Mouse (Mus musculus): ENCODE results near the gene Nphp4. TPM values are rescaled to one million over a fixed set of nuclear protein-coding genes. Genes with fewer than 3 reads are reported as not detected.
A peak's percentile ranks its signal among the peaks of the same experiment; 100 is the strongest.
"Not testable (repeated sequence)": the region's sequence is repeated elsewhere in the genome, so short reads cannot be mapped to it uniquely, and the experiment has no call there.

Gene Nphp4
- polyA plus RNA-seq, 1 experiment from 2014 or later = 1.7 TPM

GRCm38 (mm10) chr4:152546481-152546880 lies 70.0 kb downstream of the Nphp4 start:
- WGBS = 59% methylated on average over 8 of the region's 8 CpGs
- Histone ChIP-seq H3K4me3 (ENCODE audit: low read length) (no peak overlapping the region), H3K9ac (ENCODE audit: low read depth, low read length) (no peak overlapping the region), H3K9me3 (ENCODE audit: control insufficient read depth, low read length) (no peaks in the 10 kb centered on the region), H3K27me3 (replicated peaks; ENCODE audit: control insufficient read depth, insufficient read depth, low read length) (no peaks in the 10 kb centered on the region), H3K4me1 (ENCODE audit: control insufficient read depth, insufficient read depth, low read length) (peaks cover 4% of the 10 kb centered on the region; the same call in 1 of the 2 replicates), H3K36me3 (ENCODE audit: control insufficient read depth, insufficient read depth, low read length) (no peaks in the 10 kb centered on the region), H3K4me2 (ENCODE audit: low read depth, low read length) (no peak overlapping the region), H3K27ac (ENCODE audit: low read length) (no peak overlapping the region)
- ATAC-seq = 0 out of 2 replicates have a peak, but pooled peaks have one; percentile 14

GRCm38 (mm10) chr4:152547886-152548663 lies 71.6 kb downstream of the Nphp4 start:
- Histone ChIP-seq H3K4me2 (ENCODE audit: low read depth, low read length) (no peak overlapping the region), H3K27me3 (replicated peaks; ENCODE audit: control insufficient read depth, insufficient read depth, low read length) (no peaks in the 10 kb centered on the region), H3K4me3 (ENCODE audit: low read length) (no peak overlapping the region), H3K9ac (ENCODE audit: low read depth, low read length) (no peak overlapping the region), H3K27ac (ENCODE audit: low read length) (no peak overlapping the region), H3K4me1 (ENCODE audit: control insufficient read depth, insufficient read depth, low read length) (peaks cover 4% of the 10 kb centered on the region; the same call in 1 of the 2 replicates), H3K9me3 (ENCODE audit: control insufficient read depth, low read length) (no peaks in the 10 kb centered on the region), H3K36me3 (ENCODE audit: control insufficient read depth, insufficient read depth, low read length) (no peaks in the 10 kb centered on the region)
- ATAC-seq = peak; percentile 32; the same call in 1 of the 2 replicates
- whole genome bisulfite sequencing = 46% methylated on average over 37 of the region's 37 CpGs

- Histone ChIP-seq H3K36me3 (ENCODE audit: control insufficient read depth, insufficient read depth, low read length) (no peaks in the 10 kb centered on the region), H3K9me3 (ENCODE audit: control insufficient read depth, low read length) (no peaks in the 10 kb centered on the region), H3K9ac (ENCODE audit: low read depth, low read length) (no peak overlapping the region), H3K4me3 (ENCODE audit: low read length) (no peak overlapping the region), H3K27me3 (replicated peaks; ENCODE audit: control insufficient read depth, insufficient read depth, low read length) (no peaks in the 10 kb centered on the region), H3K4me1 (ENCODE audit: control insufficient read depth, insufficient read depth, low read length) (peaks cover 4% of the 10 kb centered on the region; the same call in 1 of the 2 replicates), H3K4me2 (ENCODE audit: low read depth, low read length) (no peak overlapping the region), H3K27ac (ENCODE audit: low read length) (no peak overlapping the region)
- ATAC-seq = no peak
- 88% methylated on average over 18 of the region's 18 CpGs for WGBS
Measured at GRCm38 (mm10) chr4:152549507-152550202, 73.1 kb downstream of the Nphp4 start.

- H3K4me2 ChIP-seq (ENCODE audit: low read depth, low read length) = no peak overlapping the region
- WGBS = 88% methylated on average over 6 of the region's 6 CpGs
- no peaks in the 10 kb centered on the region for H3K27me3 ChIP-seq (replicated peaks; ENCODE audit: control insufficient read depth, insufficient read depth, low read length)
- no peak for ATAC-seq
- no peaks in the 10 kb centered on the region for H3K36me3 ChIP-seq (ENCODE audit: control insufficient read depth, insufficient read depth, low read length)
- no peak overlapping the region for H3K4me3 ChIP-seq (ENCODE audit: low read length)
- no peaks in the 10 kb centered on the region for H3K9me3 ChIP-seq (ENCODE audit: control insufficient read depth, low read length)
- H3K27ac ChIP-seq (ENCODE audit: low read length) = no peak overlapping the region
- peaks cover 4% of the 10 kb centered on the region; the same call in 1 of the 2 replicates for H3K4me1 ChIP-seq (ENCODE audit: control insufficient read depth, insufficient read depth, low read length)
- H3K9ac ChIP-seq (ENCODE audit: low read depth, low read length) = no peak overlapping the region
Measured at GRCm38 (mm10) chr4:152550203-152550549, 73.7 kb downstream of the Nphp4 start.

- Histone ChIP-seq H3K4me1 (ENCODE audit: control insufficient read depth, insufficient read depth, low read length) (no peaks in the 10 kb centered on the region), H3K27ac (ENCODE audit: low read length) (no peak overlapping the region), H3K36me3 (ENCODE audit: control insufficient read depth, insufficient read depth, low read length) (no peaks in the 10 kb centered on the region), H3K9me3 (ENCODE audit: control insufficient read depth, low read length) (no peaks in the 10 kb centered on the region), H3K4me3 (ENCODE audit: low read length) (no peak overlapping the region), H3K9ac (ENCODE audit: low read depth, low read length) (no peak overlapping the region), H3K27me3 (replicated peaks; ENCODE audit: control insufficient read depth, insufficient read depth, low read length) (no peaks in the 10 kb centered on the region), H3K4me2 (ENCODE audit: low read depth, low read length) (no peak overlapping the region)
- WGBS = 86% methylated on average over 8 of the region's 8 CpGs
- ATAC-seq = no peak
Measured at GRCm38 (mm10) chr4:152553582-152554285, 77.2 kb downstream of the Nphp4 start.

GRCm38 (mm10) chr4:152554421-152554820 lies 77.9 kb downstream of the Nphp4 start:
- H3K36me3 ChIP-seq (ENCODE audit: control insufficient read depth, insufficient read depth, low read length) = no peaks in the 10 kb centered on the region
- H3K4me2 ChIP-seq (ENCODE audit: low read depth, low read length) = no peak overlapping the region
- H3K27ac ChIP-seq (ENCODE audit: low read length) = no peak overlapping the region
- 51% methylated on average over 18 of the region's 18 CpGs for WGBS
- no peaks in the 10 kb centered on the region for H3K27me3 ChIP-seq (replicated peaks; ENCODE audit: control insufficient read depth, insufficient read depth, low read length)
- no peak overlapping the region for H3K4me3 ChIP-seq (ENCODE audit: low read length)
- no peaks in the 10 kb centered on the region for H3K4me1 ChIP-seq (ENCODE audit: control insufficient read depth, insufficient read depth, low read length)
- no peaks in the 10 kb centered on the region for H3K9me3 ChIP-seq (ENCODE audit: control insufficient read depth, low read length)
- H3K9ac ChIP-seq (ENCODE audit: low read depth, low read length) = 0 out of 2 replicates have a peak overlapping the region, but pooled peaks have one; percentile 6
- no peak for ATAC-seq

- H3K4me2 ChIP-seq (ENCODE audit: low read depth, low read length); H3K27me3 ChIP-seq (replicated peaks; ENCODE audit: control insufficient read depth, insufficient read depth, low read length); H3K9ac ChIP-seq (ENCODE audit: low read depth, low read length); H3K4me1 ChIP-seq (ENCODE audit: control insufficient read depth, insufficient read depth, low read length); H3K27ac ChIP-seq (ENCODE audit: low read length); H3K9me3 ChIP-seq (ENCODE audit: control insufficient read depth, low read length); H3K36me3 ChIP-seq (ENCODE audit: control insufficient read depth, insufficient read depth, low read length); H3K4me3 ChIP-seq (ENCODE audit: low read length): not testable (repeated sequence)
- ATAC-seq = 0 out of 2 replicates have a peak, but pooled peaks have one; percentile 16
- 84% methylated on average over 3 of the region's 3 CpGs for WGBS
Measured at GRCm38 (mm10) chr4:152555806-152556205, 79.3 kb downstream of the Nphp4 start.

- 36% methylated on average over 17 of the region's 17 CpGs for WGBS
- Histone ChIP-seq H3K36me3 (ENCODE audit: control insufficient read depth, insufficient read depth, low read length) (no peaks in the 10 kb centered on the region), H3K27ac (ENCODE audit: low read length) (no peak overlapping the region), H3K4me1 (ENCODE audit: control insufficient read depth, insufficient read depth, low read length) (no peaks in the 10 kb centered on the region), H3K9me3 (ENCODE audit: control insufficient read depth, low read length) (no peaks in the 10 kb centered on the region), H3K4me2 (ENCODE audit: low read depth, low read length) (no peak overlapping the region), H3K27me3 (replicated peaks; ENCODE audit: control insufficient read depth, insufficient read depth, low read length) (no peaks in the 10 kb centered on the region), H3K4me3 (ENCODE audit: low read length) (no peak overlapping the region), H3K9ac (ENCODE audit: low read depth, low read length) (no peak overlapping the region)
- no peak for ATAC-seq
Measured at GRCm38 (mm10) chr4:152558246-152558645, 81.7 kb downstream of the Nphp4 start.

- no peaks in the 10 kb centered on the region for H3K4me1 ChIP-seq (ENCODE audit: control insufficient read depth, insufficient read depth, low read length)
- no peaks in the 10 kb centered on the region for H3K9me3 ChIP-seq (ENCODE audit: control insufficient read depth, low read length)
- ATAC-seq = no peak
- no peaks in the 10 kb centered on the region for H3K36me3 ChIP-seq (ENCODE audit: control insufficient read depth, insufficient read depth, low read length)
- H3K9ac ChIP-seq (ENCODE audit: low read depth, low read length) = no peak overlapping the region
- WGBS = 77% methylated on average over 4 of the region's 4 CpGs
- H3K4me2 ChIP-seq (ENCODE audit: low read depth, low read length) = no peak overlapping the region
- H3K27ac ChIP-seq (ENCODE audit: low read length) = no peak overlapping the region
- H3K27me3 ChIP-seq (replicated peaks; ENCODE audit: control insufficient read depth, insufficient read depth, low read length) = no peaks in the 10 kb centered on the region
- no peak overlapping the region for H3K4me3 ChIP-seq (ENCODE audit: low read length)
Measured at GRCm38 (mm10) chr4:152568006-152568405, 91.5 kb downstream of the Nphp4 start.
